Mouse (Mus musculus): ENCODE measurements around the gene Msi2. TPM values are rescaled to one million over a fixed set of nuclear protein-coding genes. Genes with fewer than 3 reads are reported as not detected.

Gene Msi2
- total RNA-seq, 4 experiments from 2014 or later: 158 to 319 (median 228) TPM

- DNase-seq: no peak
Measured at GRCm38 (mm10) chr11:88589641-88590040, 128.7 kb downstream of the Msi2 start.

GRCm38 (mm10) chr11:88588688-88589210, 129.6 kb downstream of the Msi2 start:
- DNase-seq: no peak

DNA sequence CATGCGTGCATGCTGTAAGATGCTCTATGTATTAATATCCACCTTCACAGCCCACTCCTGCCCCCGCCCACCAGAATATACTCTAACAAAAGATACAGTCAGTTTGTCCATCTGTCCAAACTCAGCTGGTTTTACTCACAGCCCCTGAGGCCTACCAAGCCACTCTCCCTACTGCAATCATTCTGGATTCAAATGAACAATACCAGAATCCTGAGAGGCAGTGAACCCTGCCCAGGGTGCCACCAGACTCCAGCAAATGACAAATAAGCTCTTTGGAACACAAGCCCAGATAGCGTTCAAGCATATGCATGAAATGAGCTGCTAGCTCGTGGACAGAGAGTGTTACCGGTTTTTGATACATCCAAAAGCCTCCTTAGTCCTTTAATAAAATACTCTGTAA, 130.6 kb downstream of the Msi2 start:
- no peak for DNase-seq

DNA sequence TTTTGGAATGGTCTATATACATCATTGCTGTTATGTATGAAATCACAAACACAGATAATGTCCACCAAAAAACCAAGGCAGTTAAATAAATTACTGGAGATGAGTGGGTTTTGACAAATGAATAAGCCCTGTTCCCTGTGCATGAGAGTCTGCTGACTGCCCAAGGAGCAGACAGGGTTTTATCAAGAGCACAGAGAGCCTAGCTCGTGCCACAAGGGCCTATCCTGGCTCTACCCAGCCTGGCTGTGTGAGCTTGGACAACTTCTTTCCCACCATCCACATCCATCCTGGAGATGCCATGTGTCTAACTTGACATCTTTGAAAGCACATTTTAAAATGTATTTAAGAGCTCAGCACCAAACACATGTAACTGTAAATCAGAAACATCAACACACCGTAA, 132.4 kb downstream of the Msi2 start:
- DNase-seq: no peak

DNA sequence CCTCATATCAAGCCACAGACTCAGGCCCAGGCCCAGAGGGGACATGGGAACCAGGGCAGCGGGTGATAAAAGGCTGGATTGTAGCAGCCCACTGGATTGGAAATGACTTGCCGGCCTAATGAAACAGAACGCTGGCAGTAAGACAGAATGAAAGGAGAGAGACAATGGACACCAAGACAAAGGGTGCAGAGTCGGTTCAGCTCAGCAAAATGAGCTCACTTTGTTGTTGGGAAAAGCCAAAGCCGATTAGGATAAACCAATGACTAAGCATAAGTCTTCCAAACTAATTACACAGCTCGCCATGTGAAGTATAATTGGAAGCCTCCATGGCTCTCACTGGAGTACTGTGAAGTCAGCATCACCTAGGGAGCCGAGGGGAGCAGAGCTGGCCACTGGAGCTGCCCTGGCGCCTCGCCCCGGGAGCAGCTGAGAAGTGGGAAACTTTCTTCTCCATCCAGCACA, 133.1 kb downstream of the Msi2 start:
- DNase-seq: no peak

GRCm38 (mm10) chr11:88583866-88584265, 134.4 kb downstream of the Msi2 start:
- DNase-seq: no peak

DNA sequence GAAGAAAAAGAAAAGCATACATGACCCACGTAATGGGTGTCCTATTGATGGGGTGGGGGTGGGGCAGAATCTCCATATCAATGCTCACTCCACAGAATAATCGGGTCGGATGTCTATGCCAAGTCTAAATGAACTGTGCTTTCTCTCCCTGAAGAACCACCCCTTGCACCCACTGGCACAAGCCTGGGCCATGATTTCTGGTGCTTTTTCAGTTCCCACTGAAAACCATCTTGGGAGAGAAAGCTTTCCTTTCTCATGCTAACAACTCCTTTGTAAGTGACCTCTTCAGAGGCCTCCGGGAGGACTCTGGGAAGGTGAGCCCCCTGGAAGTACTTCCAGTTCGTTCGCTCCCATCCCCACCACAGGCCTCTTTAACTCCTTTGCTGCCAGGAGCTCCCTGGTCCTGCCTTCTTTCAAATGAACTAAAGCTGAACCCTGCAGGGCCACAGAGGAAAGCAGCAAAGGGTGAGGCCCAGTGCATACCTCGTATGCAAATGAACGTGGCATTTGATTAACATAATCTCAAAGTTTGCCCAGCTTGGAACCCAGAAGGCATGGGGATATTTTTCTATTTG, 135.0 kb downstream of the Msi2 start:
- no peak for DNase-seq

DNA sequence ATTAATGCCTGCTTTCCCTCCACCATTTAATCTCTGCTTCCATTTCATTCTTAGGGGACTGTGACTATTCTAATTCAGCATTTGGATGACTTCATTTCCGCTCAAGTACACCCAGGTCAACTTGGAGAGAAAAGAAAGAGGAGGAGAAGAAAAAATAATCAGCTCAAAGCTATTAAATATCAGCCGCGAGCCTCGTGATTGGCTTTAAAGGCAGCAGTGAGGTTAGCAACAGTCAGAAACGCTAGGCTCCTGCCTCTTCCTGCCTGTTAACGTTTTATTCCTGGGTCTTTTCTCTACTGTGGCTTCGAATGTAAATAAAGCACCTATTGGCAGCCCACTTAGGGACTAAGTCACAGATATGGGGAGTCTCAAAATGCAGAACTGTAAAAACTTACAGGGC, 135.5 kb downstream of the Msi2 start:
- DNase-seq: no peak

DNA sequence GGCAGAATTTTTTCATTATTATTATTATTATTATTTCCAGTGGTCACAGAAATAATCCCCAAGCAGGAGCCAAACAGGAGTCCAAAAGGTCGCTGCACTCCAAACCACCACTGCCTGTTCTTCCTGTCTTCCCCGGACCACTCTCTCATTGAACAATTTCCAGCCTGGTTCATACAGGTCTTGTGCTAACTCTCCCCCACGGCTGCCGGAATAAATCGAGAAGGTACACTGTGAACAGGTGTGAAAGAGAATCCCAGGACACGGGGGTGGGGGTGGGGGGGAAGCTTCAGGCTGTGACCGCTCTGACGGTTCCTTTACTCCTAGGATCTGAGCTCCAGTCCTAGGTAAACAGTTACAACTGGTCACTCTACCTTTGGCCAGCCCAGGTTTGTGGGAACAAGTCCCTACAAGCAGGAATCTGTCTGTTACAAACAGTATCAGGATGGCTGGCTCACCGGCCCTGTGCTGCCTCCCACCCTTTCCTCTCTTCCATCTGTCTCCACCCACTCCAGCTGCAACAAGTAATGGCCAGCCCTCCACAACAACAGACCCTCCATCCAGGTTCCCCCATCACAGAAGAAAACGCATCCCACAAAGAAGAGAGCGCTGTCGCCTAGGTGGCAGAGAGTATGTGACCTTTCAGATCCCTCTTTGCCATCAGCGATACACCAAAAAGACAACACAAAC, 136.1 kb downstream of the Msi2 start:
- DNase-seq: no peak

DNA sequence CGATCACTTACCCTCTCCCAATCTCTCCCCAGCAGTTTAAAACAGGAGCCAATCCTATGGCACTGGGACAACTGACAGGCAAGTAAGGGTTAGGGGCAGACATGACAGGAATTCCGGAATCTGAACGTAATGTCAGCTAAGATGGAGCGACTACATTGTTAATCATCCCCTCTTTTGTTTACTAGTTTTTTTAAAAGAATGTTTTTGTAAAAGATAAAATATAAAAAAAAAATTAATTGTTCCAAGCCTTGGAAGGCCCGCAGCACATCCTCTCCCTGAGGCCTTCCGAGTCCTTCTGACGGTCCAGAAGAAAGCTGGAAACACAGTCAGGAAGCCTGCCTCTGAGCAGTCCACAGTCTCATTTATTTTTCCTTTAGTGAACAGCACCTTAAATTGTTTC, 136.9 kb downstream of the Msi2 start:
- DNase-seq: no peak

DNA sequence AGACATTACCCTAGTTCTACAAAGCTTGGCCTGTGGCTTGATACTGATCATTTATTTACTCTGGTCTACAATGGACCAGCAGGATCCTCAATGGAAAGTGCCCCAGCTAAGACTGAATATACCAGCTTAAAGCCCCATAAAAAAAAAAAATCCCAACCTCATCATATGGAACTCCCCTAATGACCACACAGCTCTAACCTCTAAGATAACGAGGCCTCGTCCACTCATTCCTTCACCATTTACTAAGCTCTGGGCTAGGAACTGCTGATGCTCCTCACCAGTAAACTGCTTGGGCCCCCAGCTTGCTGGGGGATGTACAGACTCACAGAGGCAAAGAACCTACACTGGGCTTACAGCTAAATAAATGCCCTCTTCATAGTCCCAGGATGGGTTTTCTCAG, 139.6 kb downstream of the Msi2 start:
- DNase-seq: no peak

GRCm38 (mm10) chr11:88577076-88577475, 141.2 kb downstream of the Msi2 start:
- no peak for DNase-seq

GRCm38 (mm10) chr11:88576233-88576998, 141.9 kb downstream of the Msi2 start:
- DNase-seq: no peak

- no peak for DNase-seq
Measured at GRCm38 (mm10) chr11:88574575-88575360, 143.5 kb downstream of the Msi2 start.

DNA sequence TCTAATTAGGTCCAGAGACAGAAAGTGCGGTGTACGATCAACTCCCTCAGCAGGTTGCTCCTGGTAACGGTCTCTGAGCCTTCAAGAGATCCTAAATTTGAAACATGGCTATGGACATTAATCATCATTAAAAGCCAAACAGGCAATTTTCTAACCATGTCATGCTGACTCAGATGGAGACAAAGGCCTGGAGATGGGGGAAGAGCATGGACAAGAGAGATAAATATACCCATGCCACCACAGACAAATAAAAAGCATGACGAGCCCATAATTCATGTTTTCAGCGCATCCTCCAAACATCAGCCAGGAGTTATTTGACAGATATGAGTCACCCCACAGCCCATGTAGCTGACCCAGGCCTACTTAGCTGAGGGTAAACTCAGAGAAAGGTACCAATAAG, 145.3 kb downstream of the Msi2 start:
- DNase-seq: no peak

DNA sequence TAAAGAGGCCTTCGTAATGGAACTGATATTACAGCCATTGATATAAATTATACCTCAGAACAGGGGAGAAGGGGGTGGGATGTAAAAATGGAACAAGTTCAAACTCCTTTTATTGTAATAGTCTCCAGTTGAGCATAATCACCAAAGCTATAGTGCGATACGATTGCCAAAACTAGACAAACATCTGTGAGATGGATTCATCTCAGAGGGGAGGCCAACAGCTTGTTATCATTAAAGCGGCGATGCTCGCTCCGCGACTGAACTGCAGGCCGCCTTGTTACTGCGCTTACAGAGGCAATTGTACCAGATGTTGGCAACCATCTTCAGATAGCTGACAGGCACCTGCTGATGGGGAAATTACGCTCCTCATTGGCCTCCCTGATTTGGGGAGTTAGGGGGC, 145.9 kb downstream of the Msi2 start:
- DNase-seq: no peak

- DNase-seq: no peak
Measured at GRCm38 (mm10) chr11:88570715-88571202, 147.6 kb downstream of the Msi2 start.

- DNase-seq: no peak
Measured at GRCm38 (mm10) chr11:88566613-88567606, 151.4 kb downstream of the Msi2 start.

DNA sequence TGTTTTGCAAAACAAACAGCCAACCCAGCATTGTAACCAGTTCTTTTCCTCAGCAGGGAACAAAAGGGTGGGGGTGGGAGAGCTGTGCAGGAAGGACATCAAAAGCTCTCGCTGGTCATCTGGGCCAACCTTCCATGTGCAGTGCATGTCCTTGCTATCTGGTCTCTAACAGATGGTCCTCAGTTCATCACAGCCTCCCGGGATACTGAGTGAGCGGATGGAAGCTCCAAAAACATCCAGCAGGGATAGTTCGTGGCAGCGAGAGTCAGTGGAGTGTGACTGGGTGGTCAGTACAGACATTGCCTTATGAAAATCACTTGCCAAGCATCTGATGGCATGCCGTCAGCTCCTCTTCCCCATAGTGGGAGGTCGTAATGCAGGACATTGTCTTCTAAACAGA, 153.5 kb downstream of the Msi2 start:
- no peak for DNase-seq

GRCm38 (mm10) chr11:88564363-88564762, 153.9 kb downstream of the Msi2 start:
- DNase-seq: no peak

DNA sequence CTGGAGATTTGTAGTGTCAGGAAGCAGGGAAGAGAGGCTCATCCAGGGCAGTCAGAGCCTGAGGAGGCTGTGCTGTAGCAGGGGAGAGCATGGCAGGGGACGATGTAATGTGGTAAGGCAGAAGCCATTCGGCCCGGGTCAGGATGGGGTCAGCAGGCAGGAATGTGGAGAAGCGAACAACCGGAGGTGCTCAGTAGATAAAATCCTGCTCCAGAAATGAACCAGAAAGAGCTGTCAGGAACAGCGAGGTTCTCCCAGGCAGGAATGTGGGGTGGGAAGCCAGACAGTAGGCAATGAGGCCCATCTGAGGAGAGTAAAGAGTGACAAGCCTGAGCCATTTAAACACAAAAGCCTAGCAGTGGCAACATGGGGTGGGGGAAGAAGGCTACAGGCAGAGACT, 157.1 kb downstream of the Msi2 start:
- no peak for DNase-seq
